Mouse (Mus musculus) B cell, adult (primary cell): Measurements from ENCODE around the gene Gabrp. TPM values are rescaled to one million over a fixed set of nuclear protein-coding genes. Genes with fewer than 3 reads are reported as not detected.

Source experiments
- total RNA-seq: library from RNA; stranded (reverse); gene quantifications from 4 replicates; pipeline ENCODE4 v1.2.4, GENCODE M21; 2023; ENCODE audit not compliant: inconsistent age

Gene Gabrp
- not detected in 4 replicates for total RNA-seq

DNA sequence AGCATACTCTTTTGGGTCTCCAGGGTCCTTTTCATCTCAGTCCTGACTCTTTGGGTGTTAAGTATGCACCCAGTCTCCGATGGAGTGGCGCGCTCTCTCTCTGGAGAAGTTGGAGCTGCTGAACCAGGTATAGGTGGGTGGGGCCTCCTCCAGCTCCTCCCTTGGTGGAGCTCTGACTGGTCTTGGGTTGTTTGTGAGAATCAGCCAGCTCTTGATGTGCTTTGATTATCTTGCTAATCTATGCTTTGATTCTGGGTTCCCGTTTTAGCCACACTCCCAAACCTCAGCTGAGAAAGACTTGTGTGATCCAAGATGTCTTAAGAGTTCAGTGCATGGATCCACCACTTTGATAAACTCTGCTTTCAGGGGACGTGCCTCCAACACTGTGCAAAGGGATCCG is at the start of gene Gabrp:
Gabrp (minus strand) TSS at position 101 of the 400 bp plus-strand sequence.

DNA sequence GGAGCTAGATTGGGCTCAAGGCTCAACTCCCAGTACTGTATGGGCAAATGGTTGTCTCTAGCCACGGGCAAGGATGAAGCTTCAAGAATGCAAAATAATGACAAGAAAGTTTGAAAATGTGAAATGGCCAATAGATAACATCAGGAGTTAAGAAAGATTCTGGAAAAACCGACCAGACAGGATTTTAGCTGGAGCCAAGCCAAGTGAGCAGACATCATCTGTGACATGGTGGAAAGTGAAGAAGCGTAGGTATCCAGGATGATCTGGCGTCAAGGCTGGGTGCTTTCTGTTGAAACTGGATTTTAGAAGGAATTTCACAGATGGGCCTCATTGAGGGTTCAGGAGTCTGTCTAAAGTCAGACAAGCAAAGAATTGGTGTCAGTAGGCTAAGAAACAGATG is 20.2 kb upstream of the Gabrp start, which contains the start of gene D130052B06Rik:
D130052B06Rik (plus strand) TSS at position 317 of the 400 bp plus-strand sequence.

DNA sequence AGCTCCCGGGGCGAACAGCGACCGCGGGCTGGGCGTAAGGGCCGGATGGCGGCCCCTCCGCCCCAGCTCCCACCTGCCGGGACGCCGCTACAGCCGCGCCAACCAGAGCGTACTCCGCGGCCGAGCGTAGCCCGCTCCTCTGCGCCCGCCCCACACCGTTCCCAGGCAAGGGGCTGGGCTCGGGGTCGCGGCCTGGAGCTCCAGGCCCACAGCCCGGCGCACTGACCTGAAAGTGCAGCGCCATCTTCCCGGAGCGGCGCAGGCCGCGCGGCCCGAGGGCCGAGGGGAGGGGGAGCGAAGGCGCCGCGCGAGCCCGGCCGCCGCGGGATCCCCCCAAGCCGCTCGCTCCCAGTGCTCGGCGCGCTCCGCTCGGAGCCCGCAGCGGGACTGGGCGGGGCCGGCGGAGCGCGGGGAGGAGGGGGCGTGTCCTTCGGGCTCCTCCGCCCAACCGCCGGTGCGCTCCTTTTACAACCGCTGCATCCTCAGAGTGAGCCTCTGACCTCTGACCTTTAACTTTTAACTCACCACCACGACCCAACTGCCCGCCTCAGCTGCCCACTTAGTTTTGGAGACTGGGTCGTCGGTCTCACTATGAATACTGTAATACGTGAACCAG is 65.3 kb downstream of the Gabrp start, which contains the start of gene Ranbp17:
Ranbp17 (minus strand) TSS at position 371 of the 616 bp plus-strand sequence.

Other genes starting within 250 kb of the Gabrp start
- gene Ranbp17, start 65.2 kb downstream of the Gabrp start, total RNA-seq: not detected in 4 replicates
- gene D130052B06Rik, start 20.3 kb upstream of the Gabrp start, total RNA-seq: not detected in 4 replicates